Mouse (Mus musculus) liver, embryonic 16.5 days (tissue): ENCODE results near the gene Large1. TPM values are rescaled to one million over a fixed set of nuclear protein-coding genes. Genes with fewer than 3 reads are reported as not detected.

Experiments
- ATAC-seq: fragments of 200-750 bp; cut with Nextera tagmentation; 2 replicates; pipeline ENCODE4 v1.8.0; 2017; ENCODE audit warnings: low read depth, mild to moderate bottlenecking, moderate number of reproducible peaks, moderate library complexity
- H3K27ac ChIP-seq: fragments of 300-500 bp; sonication (generic); 2 replicates; pipeline ENCODE4 v1.5.1; 2014; ENCODE audit warnings: mild to moderate bottlenecking, low read length
- H3K27me3 ChIP-seq: fragments of 300-500 bp; sonication (generic); 2 replicates; pipeline ENCODE4 v1.6.1; 2014; ENCODE audit warnings: low read depth, low read length, mixed read lengths; ENCODE audit not compliant: control insufficient read depth, insufficient read depth
- H3K36me3 ChIP-seq: fragments of 300-500 bp; sonication (generic); 2 replicates; pipeline ENCODE4 v1.6.1; 2014; ENCODE audit warnings: mild to moderate bottlenecking; ENCODE audit not compliant: control insufficient read depth, insufficient read depth
- H3K4me1 ChIP-seq: fragments of 300-500 bp; sonication (generic); 2 replicates; pipeline ENCODE4 v1.6.1; 2014; ENCODE audit warnings: low read depth, low read length, mixed read lengths; ENCODE audit not compliant: control insufficient read depth
- H3K4me2 ChIP-seq: fragments of 300-500 bp; sonication (generic); 2 replicates; pipeline ENCODE4 v1.6.1; 2014; ENCODE audit warnings: low read depth, low read length, mixed read lengths
- H3K4me3 ChIP-seq: fragments of 300-500 bp; sonication (generic); 2 replicates; pipeline ENCODE4 v1.5.1; 2014; ENCODE audit warnings: low read depth, mild to moderate bottlenecking, low read length
- H3K9ac ChIP-seq: fragments of 300-500 bp; sonication (generic); 2 replicates; pipeline ENCODE4 v1.6.1; 2014; ENCODE audit warnings: low read depth, low read length
- H3K9me3 ChIP-seq: fragments of 300-500 bp; sonication (generic); replicated peaks from 2 replicates; pipeline ENCODE4 v1.6.1; 2016; ENCODE audit warnings: low read length; ENCODE audit not compliant: control insufficient read depth
- WGBS: fragments of 180-500 bp; shearing (Covaris S2); extraction: QIAGEN DNeasy Blood & Tissue Kit; methylation state at CpG from one replicate; pipeline ENCODE4 v1.1.7; 2014; ENCODE audit not compliant: insufficient replicate concordance; 5-methylcytosine and 5-hydroxymethylcytosine counted together
- polyA plus RNA-seq: library from polyadenylated mRNA; unstranded; fragments of >200 nt; fragmentation: Nextera tagmentation; extraction: Ambion mirVana; gene quantifications from 2 replicates; pipeline ENCODE4 v1.2.1, GENCODE M21; 2015

Gene Large1
- polyA plus RNA-seq, 1 experiment from 2014 or later: 1.1 TPM

- Histone ChIP-seq H3K4me2 (no peak overlapping the region), H3K9me3 (no peaks in the 10 kb centered on the region), H3K4me3 (no peak overlapping the region), H3K4me1 (no peaks in the 10 kb centered on the region), H3K27ac (no peak overlapping the region), H3K36me3 (no peaks in the 10 kb centered on the region), H3K9ac (no peak overlapping the region), H3K27me3 (no peaks in the 10 kb centered on the region)
- 63% methylated on average over 2 of the region's 2 CpGs for WGBS
- ATAC-seq: no peak
Observed at GRCm38 (mm10) chr8:72873411-72873810, 479.9 kb downstream of the Large1 start.

- Histone ChIP-seq H3K27ac (no peak overlapping the region), H3K36me3 (no peaks in the 10 kb centered on the region), H3K4me2 (no peak overlapping the region), H3K27me3 (no peaks in the 10 kb centered on the region), H3K4me1 (no peaks in the 10 kb centered on the region), H3K9ac (no peak overlapping the region), H3K4me3 (no peak overlapping the region), H3K9me3 (no peaks in the 10 kb centered on the region)
- no peak for ATAC-seq
Observed at GRCm38 (mm10) chr8:72846881-72847280, 506.5 kb downstream of the Large1 start.

- no peaks in the 10 kb centered on the region for H3K9me3 ChIP-seq
- WGBS: 53% methylated on average over 4 of the region's 4 CpGs
- H3K27ac ChIP-seq: no peak overlapping the region
- ATAC-seq: no peak; the same call in 1 of the 2 replicates
- H3K9ac ChIP-seq: no peak overlapping the region
- H3K4me3 ChIP-seq: no peak overlapping the region
- no peaks in the 10 kb centered on the region for H3K27me3 ChIP-seq
- no peak overlapping the region for H3K4me2 ChIP-seq
- H3K36me3 ChIP-seq: no peaks in the 10 kb centered on the region
- H3K4me1 ChIP-seq: no peaks in the 10 kb centered on the region
Observed at GRCm38 (mm10) chr8:72835863-72836262, 517.5 kb downstream of the Large1 start.

- 0 out of 2 replicates have a peak, but pooled peaks have one; percentile 7 for ATAC-seq
- 64% methylated on average over 2 of the region's 2 CpGs for WGBS
- no peaks in the 10 kb centered on the region for H3K27me3 ChIP-seq
- H3K9ac ChIP-seq: no peak overlapping the region
- no peak overlapping the region for H3K27ac ChIP-seq
- no peaks in the 10 kb centered on the region for H3K4me1 ChIP-seq
- H3K4me2 ChIP-seq: no peak overlapping the region
- no peaks in the 10 kb centered on the region for H3K9me3 ChIP-seq
- no peak overlapping the region for H3K4me3 ChIP-seq
- H3K36me3 ChIP-seq: no peaks in the 10 kb centered on the region
Observed at GRCm38 (mm10) chr8:72833112-72833511, 520.2 kb downstream of the Large1 start.

- no peak for ATAC-seq
- Histone ChIP-seq H3K27me3 (no peaks in the 10 kb centered on the region), H3K27ac (no peak overlapping the region), H3K4me3 (no peak overlapping the region), H3K9ac (no peak overlapping the region), H3K4me1 (no peaks in the 10 kb centered on the region), H3K36me3 (no peaks in the 10 kb centered on the region), H3K9me3 (no peaks in the 10 kb centered on the region), H3K4me2 (no peak overlapping the region)
- WGBS: 17% methylated on average over 1 of the region's 1 CpGs
Observed at GRCm38 (mm10) chr8:72832371-72832770, 521.0 kb downstream of the Large1 start.

- H3K9me3 ChIP-seq: no peaks in the 10 kb centered on the region
- H3K4me2 ChIP-seq: no peak overlapping the region
- H3K4me1 ChIP-seq: no peaks in the 10 kb centered on the region
- H3K36me3 ChIP-seq: no peaks in the 10 kb centered on the region
- H3K27ac ChIP-seq: no peak overlapping the region
- H3K9ac ChIP-seq: no peak overlapping the region
- H3K4me3 ChIP-seq: no peak overlapping the region
- ATAC-seq: no peak
- H3K27me3 ChIP-seq: no peaks in the 10 kb centered on the region
- WGBS: 47% methylated on average over 5 of the region's 5 CpGs
Observed at GRCm38 (mm10) chr8:72817655-72818349, 535.5 kb downstream of the Large1 start.

- H3K4me3 ChIP-seq: no peak overlapping the region
- H3K36me3 ChIP-seq: no peaks in the 10 kb centered on the region
- H3K27ac ChIP-seq: no peak overlapping the region
- H3K4me2 ChIP-seq: no peak overlapping the region
- no peak for ATAC-seq
- no peaks in the 10 kb centered on the region for H3K9me3 ChIP-seq
- no peaks in the 10 kb centered on the region for H3K4me1 ChIP-seq
- H3K27me3 ChIP-seq: no peaks in the 10 kb centered on the region
- H3K9ac ChIP-seq: no peak overlapping the region
Observed at GRCm38 (mm10) chr8:72816679-72817078, 536.7 kb downstream of the Large1 start.

- H3K4me2 ChIP-seq: no peak overlapping the region
- no peaks in the 10 kb centered on the region for H3K4me1 ChIP-seq
- no peaks in the 10 kb centered on the region for H3K27me3 ChIP-seq
- no peak overlapping the region for H3K9ac ChIP-seq
- ATAC-seq: peak; percentile 47; the same call in 1 of the 2 replicates
- WGBS: 34% methylated on average over 7 of the region's 7 CpGs
- no peak overlapping the region for H3K4me3 ChIP-seq
- H3K27ac ChIP-seq: no peak overlapping the region
- H3K9me3 ChIP-seq: no peaks in the 10 kb centered on the region
- no peaks in the 10 kb centered on the region for H3K36me3 ChIP-seq
Observed at GRCm38 (mm10) chr8:72815681-72816080, 537.7 kb downstream of the Large1 start.

- WGBS: 68% methylated on average over 3 of the region's 3 CpGs
- no peak for ATAC-seq
- no peaks in the 10 kb centered on the region for H3K9me3 ChIP-seq
- H3K4me3 ChIP-seq: no peak overlapping the region
- no peaks in the 10 kb centered on the region for H3K36me3 ChIP-seq
- H3K9ac ChIP-seq: no peak overlapping the region
- no peak overlapping the region for H3K4me2 ChIP-seq
- H3K27ac ChIP-seq: no peak overlapping the region
- H3K4me1 ChIP-seq: no peaks in the 10 kb centered on the region
- H3K27me3 ChIP-seq: no peaks in the 10 kb centered on the region
Observed at GRCm38 (mm10) chr8:72812690-72813089, 540.6 kb downstream of the Large1 start.
